Mouse (Mus musculus) lung, postnatal 10 days (tissue): ENCODE measurements around the gene Vmn1r223.
"Not testable (repeated sequence)": the region's sequence is repeated elsewhere in the genome, so short reads cannot be mapped to it uniquely, and the experiment has no call there.

Source experiments
- DNase-seq: peaks from one replicate; pipeline ENCODE4 v3.0.0; 2021

Vmn1r223 gene

GRCm38 (mm10) chr13:23246834-23247233, at the start of gene Vmn1r223:
Gene Vmn1r223 (plus strand): TSS chr13:23247134.
- not testable (repeated sequence) for DNase-seq

GRCm38 (mm10) chr13:23203885-23204284, 43.0 kb upstream of the Vmn1r223 start:
- DNase-seq = not testable (repeated sequence)

GRCm38 (mm10) chr13:23213827-23214226, 33.1 kb upstream of the Vmn1r223 start, which contains the start of gene Vmn1r221:
Gene Vmn1r221 (plus strand): TSS chr13:23214127.
- DNase-seq = not testable (repeated sequence)

- DNase-seq = not testable (repeated sequence)
Measured at GRCm38 (mm10) chr13:23235847-23236246, 11.1 kb upstream of the Vmn1r223 start, which contains the start of gene Vmn1r222. Gene Vmn1r222 (minus strand): TSS chr13:23235947.

GRCm38 (mm10) chr13:23258546-23259048, 11.7 kb downstream of the Vmn1r223 start:
- no peak for DNase-seq

- not testable (repeated sequence) for DNase-seq
Measured at GRCm38 (mm10) chr13:23268606-23269005, 21.7 kb downstream of the Vmn1r223 start.

- not testable (repeated sequence) for DNase-seq
Measured at GRCm38 (mm10) chr13:23269127-23269526, 22.2 kb downstream of the Vmn1r223 start.

GRCm38 (mm10) chr13:23269681-23270080, 22.7 kb downstream of the Vmn1r223 start:
- DNase-seq = no peak

- DNase-seq = no peak
Measured at GRCm38 (mm10) chr13:23270321-23271101, 23.6 kb downstream of the Vmn1r223 start.

GRCm38 (mm10) chr13:23279576-23279975, 32.6 kb downstream of the Vmn1r223 start:
- DNase-seq = no peak

- no peak for DNase-seq
Measured at GRCm38 (mm10) chr13:23279992-23280391, 33.1 kb downstream of the Vmn1r223 start.

GRCm38 (mm10) chr13:23285191-23285920, 38.4 kb downstream of the Vmn1r223 start:
- no peak for DNase-seq

- DNase-seq = no peak
Measured at GRCm38 (mm10) chr13:23285921-23286720, 39.2 kb downstream of the Vmn1r223 start.

- DNase-seq = peak; percentile 18
Measured at GRCm38 (mm10) chr13:23286721-23287362, 39.9 kb downstream of the Vmn1r223 start.

GRCm38 (mm10) chr13:23297737-23298136, 50.8 kb downstream of the Vmn1r223 start:
- no peak for DNase-seq

- DNase-seq = no peak
Measured at GRCm38 (mm10) chr13:23298445-23299232, 51.7 kb downstream of the Vmn1r223 start.

- DNase-seq = no peak
Measured at GRCm38 (mm10) chr13:23299276-23299998, 52.5 kb downstream of the Vmn1r223 start.

- DNase-seq = peak; percentile 18
Measured at GRCm38 (mm10) chr13:23299999-23300341, 53.0 kb downstream of the Vmn1r223 start.
